ENCODE assay signal across 14 mouse cellular contexts in the genomic region with DNA sequence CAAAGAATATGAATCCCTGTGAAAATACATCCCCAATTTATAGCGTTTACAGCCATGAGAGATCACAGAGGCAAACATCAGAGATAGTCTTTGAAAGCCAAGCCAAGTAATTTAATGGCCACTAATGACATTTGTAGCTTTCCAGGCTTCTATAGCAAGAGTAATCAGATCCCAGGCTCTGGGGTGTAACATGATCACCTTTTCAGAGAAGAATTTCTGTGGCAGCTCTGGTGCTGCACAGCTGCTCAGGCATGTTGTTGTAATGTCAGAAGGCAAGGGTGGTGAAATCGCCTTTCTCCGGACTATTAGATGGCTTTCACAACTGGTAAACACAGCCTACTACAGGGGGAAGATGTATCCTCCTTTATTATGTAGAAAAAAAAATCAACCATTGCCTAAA.
DNase-seq lines count a peak whose midpoint lies in the region; ATAC-seq lines count a peak whose summit lies in the region.
"Had no signal": no experiment of that assay in that cellular context is flagged by ENCODE, and none has a peak within 500 bp of the region (broad histone marks: within the 10 kb centered on the region; RNA-seq: fewer than 3 reads in every experiment).

No protein-coding gene starts in this region.

- H3K4me3 ChIP-seq in embryonic facial prominence, embryonic 10.5 days: no peak overlapping the region
- H3K4me3 ChIP-seq in limb, embryonic 12.5 days (replicated peaks): no peak overlapping the region
- H3K4me3 ChIP-seq: hindbrain, embryonic 10.5 days had no signal

- WGBS in embryonic facial prominence, embryonic 10.5 days: 29% methylated on average over 3 of the region's 3 CpGs
- 9% methylated on average over 3 of the region's 3 CpGs for WGBS in limb, embryonic 12.5 days

- intact Hi-C loops in gastrocnemius, postnatal 14 days (cut with DNase I; ENCODE audit: low total_unique reads): no loop called here

- peaks cover 25% of the 10 kb centered on the region for H3K4me1 ChIP-seq in embryonic facial prominence, embryonic 10.5 days
- peaks cover 24% of the 10 kb centered on the region for H3K4me1 ChIP-seq in limb, embryonic 12.5 days (replicated peaks)
- H3K4me1 ChIP-seq: hindbrain, embryonic 10.5 days had no signal

- H3K4me2 ChIP-seq in limb, embryonic 12.5 days: no peak overlapping the region

- no peak overlapping the region for H3K9ac ChIP-seq in limb, embryonic 12.5 days (replicated peaks)

- peaks cover 6% of the 10 kb centered on the region for H3K36me3 ChIP-seq in embryonic facial prominence, embryonic 10.5 days (replicated peaks)
- peaks cover 9% of the 10 kb centered on the region; the same call in 1 of the 2 replicates for H3K36me3 ChIP-seq in limb, embryonic 12.5 days

- ATAC-seq in limb, embryonic 12.5 days (ENCODE audit: insufficient number of reproducible peaks, insufficient read depth, low FRiP score, low TSS enrichment, low read depth): peak; percentile 85
- ATAC-seq: Patski had no signal

- DNase-seq in gastrocnemius, postnatal 14 days: peak; percentile 5
- no peak for DNase-seq in gastrocnemius, postnatal 25 days
- peak; percentile 33 for DNase-seq in 416B (ENCODE audit: low read depth)
- DNase-seq in embryonic facial prominence, embryonic 10.5 days (ENCODE audit: low spot score): peak; percentile 56
- DNase-seq in retina, postnatal 1 day: no peak
- no peak for DNase-seq in gastrocnemius, adult 8-10 months (ENCODE audit: low spot score in 2 of 2)
- no peak for DNase-seq in urinary bladder, postnatal 14 days (ENCODE audit: low spot score)
- DNase-seq: cerebellum, postnatal 10 days; kidney, postnatal 10 days; lung, postnatal 10 days; spleen, adult 18-20 months had no signal

- H3K27ac ChIP-seq in embryonic facial prominence, embryonic 10.5 days (replicated peaks): peak overlapping the region; percentile 48
- H3K27ac ChIP-seq in limb, embryonic 12.5 days: peak overlapping the region; percentile 79; the same call in 1 of the 2 replicates
- H3K27ac ChIP-seq: hindbrain, embryonic 10.5 days had no signal

- no peaks in the 10 kb centered on the region for H3K9me3 ChIP-seq in embryonic facial prominence, embryonic 10.5 days
- H3K9me3 ChIP-seq in limb, embryonic 12.5 days: no peaks in the 10 kb centered on the region
- H3K9me3 ChIP-seq: hindbrain, embryonic 10.5 days had no signal

- H3K27me3 ChIP-seq in embryonic facial prominence, embryonic 10.5 days (replicated peaks; ENCODE audit: low read depth, poor library complexity, severe bottlenecking): no peaks in the 10 kb centered on the region
- no peaks in the 10 kb centered on the region for H3K27me3 ChIP-seq in limb, embryonic 12.5 days
- H3K27me3 ChIP-seq: Patski had no signal

Comparison
In these comparisons a context has a peak if more than half of its experiments do, and no peak if none do; other contexts are left out.
1. DNase-seq: peak in gastrocnemius, postnatal 14 days (single experiment), 416B (single experiment) and embryonic facial prominence, embryonic 10.5 days (single experiment); none in gastrocnemius, postnatal 25 days (single experiment), retina, postnatal 1 day (single experiment), gastrocnemius, adult 8-10 months (0 of 2) and urinary bladder, postnatal 14 days (single experiment).